22 mouse cellular contexts compared by ENCODE assay signal in the genomic region with DNA sequence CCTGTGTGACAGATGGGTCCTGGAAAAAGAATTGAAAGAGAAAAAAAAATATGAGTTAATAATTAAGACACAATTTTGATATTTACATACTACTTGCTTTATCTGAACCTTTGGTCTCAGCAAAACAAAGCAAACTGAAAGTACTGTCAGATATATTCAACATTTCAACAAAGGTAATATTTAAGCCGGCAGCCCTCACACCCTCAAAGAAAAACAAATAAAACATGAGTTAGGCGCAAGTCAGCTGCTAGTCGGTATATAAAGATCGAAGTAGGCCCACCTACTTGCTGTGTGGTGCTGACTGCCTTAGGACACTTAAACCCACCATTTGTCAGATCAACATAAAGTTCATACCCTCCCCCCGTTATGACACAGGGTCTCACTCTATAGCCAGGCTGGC. TPM values are rescaled to one million over a fixed set of nuclear protein-coding genes. Genes with fewer than 3 reads are reported as not detected.
DNase-seq lines count a peak whose midpoint lies in the region; ATAC-seq and TF ChIP-seq lines count a peak whose summit lies in the region.
"Had no signal": no experiment of that assay in that cellular context is flagged by ENCODE, and none has a peak within 500 bp of the region (broad histone marks: within the 10 kb centered on the region; RNA-seq: fewer than 3 reads in every experiment).

No protein-coding gene starts in this region.

- no peak overlapping the region for H3K9ac ChIP-seq in liver, embryonic 16.5 days (ENCODE audit: low read depth, low read length)
- no peak overlapping the region for H3K9ac ChIP-seq in intestine, embryonic 15.5 days
- H3K9ac ChIP-seq in intestine, postnatal 0 days (ENCODE audit: low read depth, low read length) = no peak overlapping the region
- no peak overlapping the region for H3K9ac ChIP-seq in stomach, embryonic 16.5 days (ENCODE audit: low read length)
- H3K9ac ChIP-seq: embryonic facial prominence, embryonic 13.5 days; forebrain, embryonic 13.5 days; forebrain, postnatal 0 days; heart, embryonic 15.5 days had no signal

- DNase-seq in liver = no peak
- DNase-seq in left cerebral cortex, adult 8-10 months (ENCODE audit: low spot score in 2 of 2) = no peak
- DNase-seq in right cerebral cortex, adult 2 months (ENCODE audit: low spot score in 2 of 2) = no peak
- DNase-seq: adrenal gland, postnatal 14 days; cerebellum, adult 11-12 months; cerebellum, adult 9-10 months; cerebellum, postnatal 25 days; forebrain, postnatal 0 days; gastrocnemius, postnatal 14 days; heart, adult 2 months; heart, postnatal 14 days had no signal

- H3K4me3 ChIP-seq in liver, embryonic 16.5 days (ENCODE audit: low read depth, low read length) = no peak overlapping the region
- no peak overlapping the region for H3K4me3 ChIP-seq in intestine, embryonic 15.5 days (replicated peaks)
- no peak overlapping the region for H3K4me3 ChIP-seq in intestine, postnatal 0 days (ENCODE audit: low read depth, low read length)
- no peak overlapping the region for H3K4me3 ChIP-seq in stomach, embryonic 16.5 days (replicated peaks; ENCODE audit: low read length)
- H3K4me3 ChIP-seq: embryonic facial prominence, embryonic 13.5 days; forebrain, embryonic 13.5 days; heart, adult 2 months; heart, embryonic 15.5 days had no signal

- H3K9me3 ChIP-seq in liver, embryonic 16.5 days (replicated peaks; ENCODE audit: control insufficient read depth, low read length) = no peaks in the 10 kb centered on the region
- no peaks in the 10 kb centered on the region for H3K9me3 ChIP-seq in intestine, embryonic 15.5 days
- no peaks in the 10 kb centered on the region for H3K9me3 ChIP-seq in intestine, postnatal 0 days (ENCODE audit: control insufficient read depth)
- H3K9me3 ChIP-seq in stomach, embryonic 16.5 days (replicated peaks; ENCODE audit: control insufficient read depth, low read length) = peaks cover 3% of the 10 kb centered on the region; the same call in 1 of the 2 replicates
- H3K9me3 ChIP-seq: embryonic facial prominence, embryonic 13.5 days; forebrain, embryonic 13.5 days; heart, embryonic 15.5 days had no signal

- H3K27ac ChIP-seq in liver, embryonic 16.5 days (ENCODE audit: low read length) = peak overlapping the region; percentile 48; the same call in 1 of the 2 replicates
- no peak overlapping the region for H3K27ac ChIP-seq in intestine, embryonic 15.5 days
- H3K27ac ChIP-seq in intestine, postnatal 0 days (ENCODE audit: low read depth, low read length) = 0 out of 2 replicates have a peak overlapping the region, but pooled peaks have one; percentile 11
- H3K27ac ChIP-seq in stomach, embryonic 16.5 days (ENCODE audit: low read length) = peak overlapping the region; percentile 72; the same call in 1 of the 2 replicates
- H3K27ac ChIP-seq: embryonic facial prominence, embryonic 13.5 days; forebrain, embryonic 13.5 days; heart, adult 2 months; heart, embryonic 15.5 days had no signal

- no peaks in the 10 kb centered on the region for H3K36me3 ChIP-seq in liver, embryonic 16.5 days (ENCODE audit: control insufficient read depth, insufficient read depth)
- H3K36me3 ChIP-seq in intestine, embryonic 15.5 days = no peaks in the 10 kb centered on the region
- no peaks in the 10 kb centered on the region for H3K36me3 ChIP-seq in intestine, postnatal 0 days (ENCODE audit: control insufficient read depth, insufficient read depth)
- no peaks in the 10 kb centered on the region for H3K36me3 ChIP-seq in stomach, embryonic 16.5 days (ENCODE audit: control insufficient read depth, insufficient read depth, low read length)
- H3K36me3 ChIP-seq: heart, embryonic 15.5 days had no signal

- ATAC-seq in liver, embryonic 16.5 days (ENCODE audit: low read depth) = no peak
- ATAC-seq in intestine, embryonic 15.5 days = peak; percentile 67
- ATAC-seq in intestine, postnatal 0 days = peak; percentile 50
- ATAC-seq in stomach, embryonic 16.5 days (ENCODE audit: insufficient read depth, low FRiP score) = peak; percentile 22; the same call in 1 of the 2 replicates
- ATAC-seq: activated CD4-positive, CD25-positive, alpha-beta regulatory T cell, adult 4 months; forebrain, embryonic 13.5 days; forebrain, postnatal 0 days; Patski had no signal

- WGBS in liver, embryonic 16.5 days (ENCODE audit: insufficient replicate concordance) = 71% methylated on average over 5 of the region's 5 CpGs
- 61% methylated on average over 5 of the region's 5 CpGs for WGBS in intestine, embryonic 15.5 days
- 47% methylated on average over 5 of the region's 5 CpGs for WGBS in intestine, postnatal 0 days
- 47% methylated on average over 5 of the region's 5 CpGs for WGBS in stomach, embryonic 16.5 days

- H3K4me2 ChIP-seq in liver, embryonic 16.5 days (ENCODE audit: low read depth, low read length) = no peak overlapping the region
- H3K4me2 ChIP-seq in intestine, embryonic 15.5 days (replicated peaks) = 0 out of 2 replicates have a peak overlapping the region, but pooled peaks have one; percentile 12
- peak overlapping the region; percentile 42 for H3K4me2 ChIP-seq in intestine, postnatal 0 days (replicated peaks; ENCODE audit: low read depth)
- H3K4me2 ChIP-seq in stomach, embryonic 16.5 days (ENCODE audit: low read depth, low read length) = 0 out of 2 replicates have a peak overlapping the region, but pooled peaks have one; percentile 6
- H3K4me2 ChIP-seq: embryonic facial prominence, embryonic 13.5 days; forebrain, embryonic 13.5 days; heart, embryonic 11.5 days; heart, embryonic 15.5 days had no signal

- H3K4me1 ChIP-seq in liver, embryonic 16.5 days (ENCODE audit: control insufficient read depth, low read depth, low read length) = peaks cover 7% of the 10 kb centered on the region
- peaks cover 7% of the 10 kb centered on the region; the same call in 1 of the 2 replicates for H3K4me1 ChIP-seq in intestine, embryonic 15.5 days (replicated peaks)
- peaks cover 15% of the 10 kb centered on the region for H3K4me1 ChIP-seq in intestine, postnatal 0 days (replicated peaks; ENCODE audit: control insufficient read depth, insufficient read depth, low read length)
- H3K4me1 ChIP-seq in stomach, embryonic 16.5 days (ENCODE audit: control insufficient read depth, insufficient read depth, low read length) = peaks cover 12% of the 10 kb centered on the region
- H3K4me1 ChIP-seq: forebrain, embryonic 13.5 days; heart, embryonic 15.5 days had no signal

- no peaks in the 10 kb centered on the region for H3K27me3 ChIP-seq in liver, embryonic 16.5 days (ENCODE audit: control insufficient read depth, insufficient read depth, low read depth, low read length)
- H3K27me3 ChIP-seq in intestine, embryonic 15.5 days (replicated peaks) = no peaks in the 10 kb centered on the region
- H3K27me3 ChIP-seq in intestine, postnatal 0 days (replicated peaks; ENCODE audit: control insufficient read depth, insufficient read depth, low read length) = no peaks in the 10 kb centered on the region
- no peaks in the 10 kb centered on the region for H3K27me3 ChIP-seq in stomach, embryonic 16.5 days (ENCODE audit: control insufficient read depth, insufficient read depth, low read length)
- H3K27me3 ChIP-seq: CH12.LX; embryonic facial prominence, embryonic 13.5 days; forebrain, embryonic 13.5 days; heart, embryonic 15.5 days; Patski had no signal

- no peak for TF ChIP-seq CTCF in intestine, postnatal 0 days (IDR thresholded peaks at IDR 0.05; ENCODE audit: low read depth)

RNA-seq across cellular contexts. Expression of a gene that starts 32.6 kb away (rescaled TPM):
- polyA plus RNA-seq in liver, embryonic 16.5 days (2015; fragmentation: Nextera tagmentation; extraction: Ambion mirVana) = 9.3 and 9.5 TPM in 2 replicates
- polyA plus RNA-seq in intestine, embryonic 15.5 days (2015; fragmentation: Nextera tagmentation; extraction: Ambion mirVana) = 29.1 and 29.3 TPM in 2 replicates
- 11.8 and 14.0 TPM in 2 replicates for polyA plus RNA-seq in intestine, postnatal 0 days (2015; fragmentation: Nextera tagmentation; extraction: Ambion mirVana)
- 47.7 and 52.5 TPM in 2 replicates for polyA plus RNA-seq in stomach, embryonic 16.5 days (2015; fragmentation: Nextera tagmentation; extraction: Ambion mirVana)
- 100 to 1,000 TPM; 179 to 217 (median 192) TPM for total RNA-seq in left cerebral cortex, adult 8-10 months (2022)
- total RNA-seq: CH12.LX had no signal
